Mouse (Mus musculus): ENCODE data around the gene Cmtm8.

- TF ChIP-seq CTCF (IDR thresholded peaks at IDR 0.05; ENCODE audit: low read depth, low read length) (no peak), POLR2AphosphoS5 (IDR thresholded peaks at IDR 0.05; ENCODE audit: insufficient replicate concordance, low read depth, low read length) (no peak), GATA1 (IDR thresholded peaks at IDR 0.05; ENCODE audit: borderline replicate concordance, low read length) (no peak)
These were observed 7.6 kb upstream of the Cmtm8 start for GRCm38 (mm10) chr9:114851419-114852190.
